Mouse (Mus musculus): ENCODE results near the gene Rab31. TPM values are rescaled to one million over a fixed set of nuclear protein-coding genes. Genes with fewer than 3 reads are reported as not detected.

Rab31 gene
- polyA plus RNA-seq, 1 experiment from 2014 or later: 31.0 TPM

DNA sequence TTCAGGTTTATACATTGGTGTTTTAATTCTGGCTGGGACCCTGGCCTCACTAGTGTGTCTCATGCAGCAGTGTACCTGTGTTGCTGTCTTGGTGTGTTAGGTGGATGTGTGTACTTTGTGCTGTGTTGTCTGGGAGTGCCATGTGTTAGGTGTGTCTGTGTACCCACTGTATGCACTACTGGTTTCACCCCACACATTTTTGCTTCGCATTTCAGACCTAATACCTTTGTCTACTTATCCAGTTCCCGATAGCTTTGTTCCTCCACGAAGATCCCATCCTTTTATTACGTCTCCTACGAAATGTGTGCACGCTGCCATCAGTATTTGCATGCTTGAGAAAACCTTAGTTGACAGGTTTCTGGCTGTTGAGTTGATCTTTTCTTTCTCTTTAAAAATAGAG lies 27.9 kb upstream of the Rab31 start:
- no peak overlapping the region for H3K27ac ChIP-seq (replicated peaks in 1 of 2; ENCODE audit: control insufficient read depth in 1 of 2, insufficient read depth in 1 of 2, low read depth in 2 of 2, low read length in 2 of 2)
- ATAC-seq (ENCODE audit: insufficient number of reproducible peaks, insufficient read depth, low FRiP score, low read depth): no peak
- H3K27me3 ChIP-seq (ENCODE audit: control insufficient read depth, insufficient read depth, low read length): no peaks in the 10 kb centered on the region
- WGBS: 86% methylated on average over 6 of the region's 6 CpGs
- no peak overlapping the region for H3K4me2 ChIP-seq (ENCODE audit: low read length)
- peaks cover 3 to 7% of the 10 kb centered on the region in 2 experiments; a peak in 3 of 4 replicates for H3K4me1 ChIP-seq (ENCODE audit: control insufficient read depth in 2 of 2, insufficient read depth in 2 of 2, low read length in 2 of 2)
- H3K9ac ChIP-seq (ENCODE audit: low read length): no peak overlapping the region
- no peak overlapping the region for H3K4me3 ChIP-seq (ENCODE audit: control insufficient read depth in 1 of 2, insufficient read depth in 1 of 2, low read depth in 1 of 2, low read length in 2 of 2)
- H3K36me3 ChIP-seq (ENCODE audit: control insufficient read depth, insufficient read depth, low read length): peaks cover 19% of the 10 kb centered on the region
- H3K9me3 ChIP-seq (ENCODE audit: control insufficient read depth, low read length): no peaks in the 10 kb centered on the region

- H3K36me3 ChIP-seq (ENCODE audit: control insufficient read depth, insufficient read depth, low read length): peaks cover 15% of the 10 kb centered on the region; the same call in 1 of the 2 replicates
- ATAC-seq (ENCODE audit: insufficient number of reproducible peaks, insufficient read depth, low FRiP score, low read depth): no peak
- peaks cover 3 to 7% of the 10 kb centered on the region in 2 experiments; a peak in 3 of 4 replicates for H3K4me1 ChIP-seq (ENCODE audit: control insufficient read depth in 2 of 2, insufficient read depth in 2 of 2, low read length in 2 of 2)
- no peak overlapping the region for H3K9ac ChIP-seq (ENCODE audit: low read length)
- H3K4me3 ChIP-seq (ENCODE audit: control insufficient read depth in 1 of 2, insufficient read depth in 1 of 2, low read depth in 1 of 2, low read length in 2 of 2): no peak overlapping the region
- H3K27ac ChIP-seq (replicated peaks in 1 of 2; ENCODE audit: control insufficient read depth in 1 of 2, insufficient read depth in 1 of 2, low read depth in 2 of 2, low read length in 2 of 2): no peak overlapping the region
- no peak overlapping the region for H3K4me2 ChIP-seq (ENCODE audit: low read length)
- WGBS: 42% methylated on average over 1 of the region's 1 CpGs
- H3K9me3 ChIP-seq (ENCODE audit: control insufficient read depth, low read length): no peaks in the 10 kb centered on the region
- no peaks in the 10 kb centered on the region for H3K27me3 ChIP-seq (ENCODE audit: control insufficient read depth, insufficient read depth, low read length)
These were observed 26.8 kb upstream of the Rab31 start for GRCm38 (mm10) chr17:65799353-65799752.

DNA sequence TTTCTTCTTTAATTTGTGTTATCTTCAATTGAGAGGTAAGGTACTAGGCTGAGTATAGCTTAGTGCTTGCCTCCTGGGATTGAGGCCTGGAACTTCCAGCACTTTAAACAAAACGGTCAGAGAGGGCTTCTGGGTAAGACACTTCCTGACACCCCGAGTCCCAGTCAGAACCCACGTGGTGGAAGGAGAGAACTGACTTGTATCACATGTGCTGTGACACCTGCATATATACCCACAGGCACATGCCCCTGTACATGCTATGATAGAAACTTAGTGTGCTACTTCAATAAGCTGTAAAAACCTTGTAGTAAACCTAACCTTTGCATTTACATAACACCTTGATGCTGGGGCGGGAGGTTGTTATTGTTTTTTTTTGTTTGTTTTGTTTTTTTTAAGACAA lies 25.9 kb upstream of the Rab31 start:
- 53% methylated on average over 4 of the region's 4 CpGs for WGBS
- Histone ChIP-seq H3K36me3 (ENCODE audit: control insufficient read depth, insufficient read depth, low read length) (peaks cover 9% of the 10 kb centered on the region; the same call in 1 of the 2 replicates), H3K9me3 (ENCODE audit: control insufficient read depth, low read length) (no peaks in the 10 kb centered on the region), H3K4me2 (ENCODE audit: low read length) (no peak overlapping the region), H3K27me3 (ENCODE audit: control insufficient read depth, insufficient read depth, low read length) (no peaks in the 10 kb centered on the region), H3K27ac (replicated peaks in 1 of 2; ENCODE audit: control insufficient read depth in 1 of 2, insufficient read depth in 1 of 2, low read depth in 2 of 2, low read length in 2 of 2) (no peak overlapping the region), H3K4me1 (ENCODE audit: control insufficient read depth in 2 of 2, insufficient read depth in 2 of 2, low read length in 2 of 2) (peaks cover 3 to 7% of the 10 kb centered on the region in 2 experiments; a peak in 3 of 4 replicates), H3K9ac (ENCODE audit: low read length) (no peak overlapping the region), H3K4me3 (ENCODE audit: control insufficient read depth in 1 of 2, insufficient read depth in 1 of 2, low read depth in 1 of 2, low read length in 2 of 2) (no peak overlapping the region)
- ATAC-seq (ENCODE audit: insufficient number of reproducible peaks, insufficient read depth, low FRiP score, low read depth): no peak

DNA sequence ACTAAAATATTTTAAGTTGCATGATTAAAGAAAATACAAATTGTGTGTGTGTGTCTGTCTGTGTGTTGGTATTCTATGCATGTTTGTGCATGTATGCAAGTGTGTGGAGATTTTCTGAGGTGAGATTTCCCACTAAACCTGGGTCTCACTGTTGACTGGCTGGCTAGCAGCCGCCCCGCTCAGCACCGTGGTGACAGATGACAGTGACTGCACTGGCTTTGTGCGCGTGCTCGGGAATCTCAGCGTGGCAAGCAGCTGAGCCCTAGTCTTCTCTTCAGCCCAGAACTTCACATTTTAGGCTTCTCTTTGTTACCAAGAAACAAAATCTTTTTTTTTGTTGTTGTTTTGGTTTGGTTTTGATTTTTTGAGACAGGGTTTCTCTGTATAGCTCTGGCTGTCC lies 23.5 kb upstream of the Rab31 start:
- H3K4me1 ChIP-seq (ENCODE audit: control insufficient read depth in 2 of 2, insufficient read depth in 2 of 2, low read length in 2 of 2): peaks cover 3 to 7% of the 10 kb centered on the region in 2 experiments
- peaks cover 5% of the 10 kb centered on the region; the same call in 1 of the 2 replicates for H3K36me3 ChIP-seq (ENCODE audit: control insufficient read depth, insufficient read depth, low read length)
- H3K9ac ChIP-seq (ENCODE audit: low read length): no peak overlapping the region
- H3K4me2 ChIP-seq (ENCODE audit: low read length): no peak overlapping the region
- H3K4me3 ChIP-seq (ENCODE audit: control insufficient read depth in 1 of 2, insufficient read depth in 1 of 2, low read depth in 1 of 2, low read length in 2 of 2): no peak overlapping the region
- H3K27me3 ChIP-seq (ENCODE audit: control insufficient read depth, insufficient read depth, low read length): no peaks in the 10 kb centered on the region
- no peak overlapping the region for H3K27ac ChIP-seq (replicated peaks in 1 of 2; ENCODE audit: control insufficient read depth in 1 of 2, insufficient read depth in 1 of 2, low read depth in 2 of 2, low read length in 2 of 2)
- no peaks in the 10 kb centered on the region for H3K9me3 ChIP-seq (ENCODE audit: control insufficient read depth, low read length)
- no peak for ATAC-seq (ENCODE audit: insufficient number of reproducible peaks, insufficient read depth, low FRiP score, low read depth)
- 61% methylated on average over 7 of the region's 7 CpGs for WGBS

- Histone ChIP-seq H3K36me3 (ENCODE audit: control insufficient read depth, insufficient read depth, low read length) (peaks cover 5% of the 10 kb centered on the region; the same call in 1 of the 2 replicates), H3K4me1 (ENCODE audit: control insufficient read depth in 2 of 2, insufficient read depth in 2 of 2, low read length in 2 of 2) (peaks cover under 1 to 2% of the 10 kb centered on the region in 2 experiments), H3K9me3 (ENCODE audit: control insufficient read depth, low read length) (no peaks in the 10 kb centered on the region), H3K9ac (ENCODE audit: low read length) (no peak overlapping the region), H3K27ac (replicated peaks in 1 of 2; ENCODE audit: control insufficient read depth in 1 of 2, insufficient read depth in 1 of 2, low read depth in 2 of 2, low read length in 2 of 2) (no peak overlapping the region), H3K4me3 (ENCODE audit: control insufficient read depth in 1 of 2, insufficient read depth in 1 of 2, low read depth in 1 of 2, low read length in 2 of 2) (no peak overlapping the region), H3K4me2 (ENCODE audit: low read length) (no peak overlapping the region), H3K27me3 (ENCODE audit: control insufficient read depth, insufficient read depth, low read length) (no peaks in the 10 kb centered on the region)
- 85% methylated on average over 13 of the region's 13 CpGs for WGBS
- no peak for ATAC-seq (ENCODE audit: insufficient number of reproducible peaks, insufficient read depth, low FRiP score, low read depth)
These were observed 21.7 kb upstream of the Rab31 start for GRCm38 (mm10) chr17:65794096-65794850.

- WGBS: 94% methylated on average over 12 of the region's 12 CpGs
These were observed 20.9 kb upstream of the Rab31 start for GRCm38 (mm10) chr17:65793307-65793930.

GRCm38 (mm10) chr17:65791161-65791560 lies 18.6 kb upstream of the Rab31 start:
- Histone ChIP-seq H3K9ac (ENCODE audit: low read length) (no peak overlapping the region), H3K4me1 (ENCODE audit: control insufficient read depth in 2 of 2, insufficient read depth in 2 of 2, low read length in 2 of 2) (peaks cover 3 to 9% of the 10 kb centered on the region in 2 experiments; a peak in 3 of 4 replicates), H3K9me3 (ENCODE audit: control insufficient read depth, low read length) (no peaks in the 10 kb centered on the region), H3K4me2 (ENCODE audit: low read length) (no peak overlapping the region), H3K36me3 (ENCODE audit: control insufficient read depth, insufficient read depth, low read length) (peaks cover 5% of the 10 kb centered on the region; the same call in 1 of the 2 replicates), H3K4me3 (ENCODE audit: control insufficient read depth in 1 of 2, insufficient read depth in 1 of 2, low read depth in 1 of 2, low read length in 2 of 2) (no peak overlapping the region), H3K27me3 (ENCODE audit: control insufficient read depth, insufficient read depth, low read length) (no peaks in the 10 kb centered on the region), H3K27ac (replicated peaks in 1 of 2; ENCODE audit: control insufficient read depth in 1 of 2, insufficient read depth in 1 of 2, low read depth in 2 of 2, low read length in 2 of 2) (no peak overlapping the region)
- WGBS: 89% methylated on average over 2 of the region's 2 CpGs
- no peak for ATAC-seq (ENCODE audit: insufficient number of reproducible peaks, insufficient read depth, low FRiP score, low read depth)

More at GRCm38 (mm10) chr17:65793307-65793930, 20.9 kb upstream of the Rab31 start:
- peaks cover 3 to 6% of the 10 kb centered on the region in 2 experiments; a peak in 3 of 4 replicates for H3K4me1 ChIP-seq (ENCODE audit: control insufficient read depth in 2 of 2, insufficient read depth in 2 of 2, low read length in 2 of 2)
- no peaks in the 10 kb centered on the region for H3K27me3 ChIP-seq (ENCODE audit: control insufficient read depth, insufficient read depth, low read length)
- H3K4me2 ChIP-seq (ENCODE audit: low read length): no peak overlapping the region
- H3K9me3 ChIP-seq (ENCODE audit: control insufficient read depth, low read length): no peaks in the 10 kb centered on the region
- H3K36me3 ChIP-seq (ENCODE audit: control insufficient read depth, insufficient read depth, low read length): peaks cover 5% of the 10 kb centered on the region; the same call in 1 of the 2 replicates
- H3K4me3 ChIP-seq (ENCODE audit: control insufficient read depth in 1 of 2, insufficient read depth in 1 of 2, low read depth in 1 of 2, low read length in 2 of 2): no peak overlapping the region
- ATAC-seq (ENCODE audit: insufficient number of reproducible peaks, insufficient read depth, low FRiP score, low read depth): no peak
- no peak overlapping the region for H3K9ac ChIP-seq (ENCODE audit: low read length)
- H3K27ac ChIP-seq (replicated peaks in 1 of 2; ENCODE audit: control insufficient read depth in 1 of 2, insufficient read depth in 1 of 2, low read depth in 2 of 2, low read length in 2 of 2): no peak overlapping the region

All from heart, embryonic 14.5 days (tissue).